Mouse (Mus musculus) stomach, embryonic 16.5 days (tissue): ENCODE results near the gene Serpina3k. TPM values are rescaled to one million over a fixed set of nuclear protein-coding genes. Genes with fewer than 3 reads are reported as not detected.
"Not testable (repeated sequence)": the region's sequence is repeated elsewhere in the genome, so short reads cannot be mapped to it uniquely, and the experiment has no call there.

ENCODE experiments used
- ATAC-seq: fragments of 200-750 bp; cut with Nextera tagmentation; 2 replicates; pipeline ENCODE4 v1.8.0; 2017; ENCODE audit warnings: moderate number of reproducible peaks, moderate TSS enrichment; ENCODE audit not compliant: insufficient read depth, low FRiP score
- H3K27ac ChIP-seq: fragments of 300-500 bp; sonication (generic); 2 replicates; pipeline ENCODE4 v1.5.1; 2014; ENCODE audit warnings: low read length
- H3K27me3 ChIP-seq: fragments of 300-500 bp; sonication (generic); 2 replicates; pipeline ENCODE4 v1.6.1; 2014; ENCODE audit warnings: low read length, control low read depth, mixed read lengths; ENCODE audit not compliant: control insufficient read depth, insufficient read depth
- H3K36me3 ChIP-seq: fragments of 300-500 bp; sonication (generic); 2 replicates; pipeline ENCODE4 v1.6.1; 2014; ENCODE audit warnings: low read length; ENCODE audit not compliant: control insufficient read depth, insufficient read depth
- H3K4me1 ChIP-seq: fragments of 300-500 bp; sonication (generic); 2 replicates; pipeline ENCODE4 v1.6.1; 2014; ENCODE audit warnings: low read length, control low read depth, mixed read lengths; ENCODE audit not compliant: control insufficient read depth, insufficient read depth
- H3K4me2 ChIP-seq: fragments of 300-500 bp; sonication (generic); 2 replicates; pipeline ENCODE4 v1.6.1; 2014; ENCODE audit warnings: low read depth, low read length, mixed read lengths
- H3K4me3 ChIP-seq: fragments of 300-500 bp; sonication (generic); replicated peaks from 2 replicates; pipeline ENCODE4 v1.5.1; 2014; ENCODE audit warnings: mild to moderate bottlenecking, low read length
- H3K9ac ChIP-seq: fragments of 300-500 bp; sonication (generic); 2 replicates; pipeline ENCODE4 v1.6.1; 2014; ENCODE audit warnings: low read length
- H3K9me3 ChIP-seq: fragments of 300-500 bp; sonication (generic); replicated peaks from 2 replicates; pipeline ENCODE4 v1.6.1; 2016; ENCODE audit warnings: low read length, control low read depth; ENCODE audit not compliant: control insufficient read depth
- WGBS: fragments of 180-500 bp; shearing (Covaris S2); extraction: QIAGEN DNeasy Blood & Tissue Kit; methylation state at CpG from one replicate; pipeline ENCODE4 v1.1.7; 2014; 5-methylcytosine and 5-hydroxymethylcytosine counted together
- polyA plus RNA-seq: library from polyadenylated mRNA; unstranded; fragments of >200 nt; fragmentation: Nextera tagmentation; extraction: Ambion mirVana; gene quantifications from 2 replicates; pipeline ENCODE4 v1.2.1, GENCODE M21; 2015

Serpina3k gene
- polyA plus RNA-seq, 1 experiment from 2014 or later: not detected

- no peak for ATAC-seq
- WGBS: 91% methylated on average over 11 of the region's 11 CpGs
- Histone ChIP-seq H3K27ac (no peak overlapping the region), H3K9me3 (no peaks in the 10 kb centered on the region), H3K4me2 (no peak overlapping the region), H3K36me3 (no peaks in the 10 kb centered on the region), H3K4me3 (no peak overlapping the region), H3K9ac (no peak overlapping the region), H3K27me3 (no peaks in the 10 kb centered on the region), H3K4me1 (no peaks in the 10 kb centered on the region)
Measured at GRCm38 (mm10) chr12:104379856-104380255, 41.6 kb downstream of the Serpina3k start.

- not testable (repeated sequence) for H3K4me2 ChIP-seq, H3K9ac ChIP-seq, H3K4me3 ChIP-seq, H3K4me1 ChIP-seq, H3K27me3 ChIP-seq, ATAC-seq, H3K36me3 ChIP-seq, H3K27ac ChIP-seq, H3K9me3 ChIP-seq
- WGBS: 91% methylated on average over 8 of the region's 8 CpGs
Measured at GRCm38 (mm10) chr12:104381071-104381604, 42.9 kb downstream of the Serpina3k start.

DNA sequence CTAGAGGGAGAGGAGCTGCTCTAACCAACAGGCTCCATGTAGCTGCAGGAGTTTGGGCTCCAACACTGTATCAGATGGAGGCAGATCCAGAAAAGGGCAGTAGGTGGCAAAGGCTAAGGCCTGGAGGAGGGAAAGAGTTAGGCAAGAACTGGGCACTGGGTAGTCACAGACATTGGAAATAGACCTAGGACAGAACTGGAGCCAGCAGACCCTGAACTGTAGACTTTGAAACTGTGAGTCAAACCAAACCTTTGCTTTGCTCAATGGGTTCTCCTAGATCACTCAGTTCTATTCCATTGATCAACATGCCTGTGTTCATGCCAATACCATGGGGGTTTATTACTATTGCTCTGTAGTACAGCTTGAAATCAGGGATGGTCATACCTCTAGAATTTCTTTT, 47.7 kb downstream of the Serpina3k start:
- H3K4me3 ChIP-seq, H3K9me3 ChIP-seq, H3K9ac ChIP-seq, ATAC-seq, H3K27me3 ChIP-seq, H3K27ac ChIP-seq, H3K36me3 ChIP-seq, H3K4me2 ChIP-seq, H3K4me1 ChIP-seq: not testable (repeated sequence)

DNA sequence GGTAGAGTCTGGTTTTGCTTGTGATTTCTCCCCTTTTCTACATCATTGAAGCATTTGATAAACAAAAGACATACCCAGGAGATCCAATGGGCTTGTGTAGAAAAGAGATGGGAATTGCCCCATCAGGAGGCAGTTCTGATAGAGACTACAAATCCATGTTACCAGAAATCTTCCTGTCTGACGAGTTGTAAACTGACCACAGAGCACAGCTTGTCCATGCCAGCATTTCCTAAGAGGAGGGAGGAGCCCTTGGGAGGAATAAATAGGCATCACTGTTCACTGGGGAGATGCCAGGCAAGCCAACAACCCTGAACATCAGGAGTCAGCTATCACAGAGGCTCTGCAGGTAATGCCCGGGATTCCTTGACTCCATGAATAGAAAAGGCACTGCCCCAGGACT, 48.6 kb downstream of the Serpina3k start:
- not testable (repeated sequence) for H3K9ac ChIP-seq, ATAC-seq, H3K27ac ChIP-seq, H3K4me1 ChIP-seq, H3K27me3 ChIP-seq, H3K9me3 ChIP-seq, H3K36me3 ChIP-seq, H3K4me2 ChIP-seq, H3K4me3 ChIP-seq
- 56% methylated on average over 2 of the region's 2 CpGs for WGBS

DNA sequence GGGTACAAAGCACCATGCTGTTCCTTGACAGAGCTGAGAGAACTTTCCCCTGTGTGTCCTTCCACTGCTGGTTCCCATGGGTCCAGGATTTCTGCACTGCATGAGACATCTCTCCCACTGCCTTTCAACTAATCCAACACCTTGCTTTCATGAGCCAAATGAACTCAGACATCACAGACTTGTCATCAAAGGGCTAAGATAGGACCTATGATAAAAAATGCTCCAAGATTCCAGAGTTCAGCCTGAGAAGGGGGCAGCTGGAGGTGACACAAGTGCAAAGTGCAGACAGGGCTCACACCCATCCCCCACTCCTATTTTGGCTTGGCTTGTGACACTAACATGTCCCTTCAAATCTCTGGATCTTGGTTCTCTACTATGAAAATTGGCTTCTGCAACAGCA, 50.2 kb downstream of the Serpina3k start:
- Histone ChIP-seq H3K4me1 (no peaks in the 10 kb centered on the region), H3K27me3 (no peaks in the 10 kb centered on the region), H3K9ac (no peak overlapping the region), H3K9me3 (no peaks in the 10 kb centered on the region), H3K27ac (no peak overlapping the region), H3K36me3 (no peaks in the 10 kb centered on the region), H3K4me3 (no peak overlapping the region), H3K4me2 (no peak overlapping the region)
- no peak for ATAC-seq

DNA sequence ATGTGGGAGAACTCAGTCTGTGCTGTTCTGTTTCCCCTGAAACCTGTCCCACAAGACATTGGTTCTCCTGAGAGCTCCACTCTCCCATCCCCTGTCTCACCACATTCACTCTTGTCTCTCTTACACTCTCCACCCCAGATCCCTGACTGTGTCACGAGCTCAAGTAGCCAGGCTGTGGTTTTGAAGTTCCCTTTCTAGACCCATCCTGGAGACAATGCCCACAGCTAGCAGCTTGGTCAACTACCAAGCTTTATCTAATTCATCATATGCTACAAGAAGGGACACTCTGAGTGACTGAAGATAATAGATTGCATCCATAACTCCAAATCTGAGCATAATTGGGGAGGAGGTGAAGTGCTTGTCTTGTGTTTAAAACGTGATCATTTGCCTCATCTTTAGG, 52.8 kb downstream of the Serpina3k start:
- 78% methylated on average over 1 of the region's 2 CpGs for WGBS
- H3K36me3 ChIP-seq, H3K27me3 ChIP-seq: not testable (repeated sequence)

More for the DNA sequence above, 52.8 kb downstream of the Serpina3k start:
- not testable (repeated sequence) for H3K4me3 ChIP-seq, H3K27ac ChIP-seq, H3K4me2 ChIP-seq, H3K9ac ChIP-seq, ATAC-seq, H3K9me3 ChIP-seq, H3K4me1 ChIP-seq

Other genes starting within 250 kb of the Serpina3k start
- not detected in 2 replicates for gene Serpina5, start 237.4 kb upstream of the Serpina3k start, polyA plus RNA-seq
- gene Serpina3a, start 225.8 kb upstream of the Serpina3k start, polyA plus RNA-seq: not detected in 2 replicates
- not detected in 2 replicates for gene Serpina3b, start 210.5 kb upstream of the Serpina3k start, polyA plus RNA-seq
- not detected in 2 replicates for gene Serpina3c, start 184.6 kb upstream of the Serpina3k start, polyA plus RNA-seq
- 0.15 TPM in 1 of 2 replicates, not detected in the other for gene Serpina3f, start 123.9 kb upstream of the Serpina3k start, polyA plus RNA-seq
- 1.7 and 2.0 TPM in 2 replicates for gene Serpina3g, start 102.2 kb upstream of the Serpina3k start, polyA plus RNA-seq
- 0.13 TPM in 1 of 2 replicates, not detected in the other for gene Serpina3i, start 75.4 kb upstream of the Serpina3k start, polyA plus RNA-seq
- not detected in 2 replicates for gene Serpina3j, start 23.9 kb upstream of the Serpina3k start, polyA plus RNA-seq
- not detected in 2 replicates for gene Serpina3m, start within 50 bp of the Serpina3k start, polyA plus RNA-seq
- 0.06 TPM in 1 of 2 replicates, not detected in the other for gene Serpina3n, start 68.2 kb downstream of the Serpina3k start, polyA plus RNA-seq
- 0.62 TPM in 1 of 2 replicates, not detected in the other for gene Gsc, start 134.8 kb downstream of the Serpina3k start, polyA plus RNA-seq